Mouse (Mus musculus) gastrocnemius, postnatal 14 days (tissue): ENCODE data around the gene Dnajb8. TPM values are rescaled to one million over a fixed set of nuclear protein-coding genes. Genes with fewer than 3 reads are reported as not detected.

Experiments used
- DNase-seq: peaks from one replicate; pipeline ENCODE4 v3.0.0; 2021; ENCODE audit warnings: mixed read lengths
- intact Hi-C: fragments of 180-260 bp; cut with DNase I; formaldehyde crosslinking; loops from one replicate; pipeline ENCODE4 v1.15.1; 2025; ENCODE audit warnings: low total_unique reads
- total RNA-seq, 2 experiments: library from RNA; stranded (reverse); gene quantifications; 2 replicates each; pipeline ENCODE4 v1.2.3; 2021

Gene Dnajb8
- total RNA-seq, 2 experiments from 2014 or later: not detected

DNA sequence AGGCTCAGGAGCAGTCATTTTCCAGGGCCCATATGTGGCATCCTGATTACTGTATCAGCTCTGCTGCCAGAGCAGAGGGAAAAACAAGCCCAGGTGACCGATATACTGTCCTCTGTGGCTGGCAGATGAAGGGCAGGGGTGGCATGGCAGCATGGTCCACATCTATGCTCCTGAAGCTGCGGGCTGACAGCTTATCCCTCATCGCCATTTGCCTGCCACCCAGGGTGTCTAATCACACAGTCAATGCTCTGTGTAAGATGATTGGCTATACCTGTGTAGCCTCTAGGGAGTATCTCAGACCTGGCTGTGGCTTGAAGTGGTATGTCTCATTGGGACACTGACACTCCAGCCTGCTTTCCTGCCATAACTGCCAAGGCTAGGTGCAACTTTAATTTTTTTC is 44.0 kb downstream of the Dnajb8 start:
- intact Hi-C loops: no loop called here
- DNase-seq: no peak

GRCm38 (mm10) chr6:88267068-88267467 is 45.0 kb downstream of the Dnajb8 start:
- intact Hi-C loops: no loop called here
- no peak for DNase-seq

DNA sequence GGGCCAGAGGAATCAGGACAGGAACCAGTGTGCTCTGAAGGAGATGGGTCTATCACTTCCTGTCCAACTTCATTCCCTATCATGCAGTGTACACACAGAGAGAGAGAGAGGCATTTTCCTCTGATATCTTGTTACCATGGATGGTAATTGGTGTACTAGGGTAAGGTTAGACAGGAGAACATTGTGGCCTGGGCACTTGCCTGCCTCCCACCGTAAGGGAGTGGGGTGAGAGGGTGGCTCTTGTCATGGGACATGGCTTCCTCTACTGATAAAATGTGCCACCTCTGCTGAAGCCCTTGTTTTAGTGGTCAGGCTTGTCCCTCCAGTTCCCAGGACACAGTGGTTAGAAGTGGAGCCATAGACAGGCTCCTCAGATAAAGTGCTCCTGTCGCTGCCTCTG is 45.9 kb downstream of the Dnajb8 start:
- no peak for DNase-seq
- intact Hi-C loops: no loop called here

DNA sequence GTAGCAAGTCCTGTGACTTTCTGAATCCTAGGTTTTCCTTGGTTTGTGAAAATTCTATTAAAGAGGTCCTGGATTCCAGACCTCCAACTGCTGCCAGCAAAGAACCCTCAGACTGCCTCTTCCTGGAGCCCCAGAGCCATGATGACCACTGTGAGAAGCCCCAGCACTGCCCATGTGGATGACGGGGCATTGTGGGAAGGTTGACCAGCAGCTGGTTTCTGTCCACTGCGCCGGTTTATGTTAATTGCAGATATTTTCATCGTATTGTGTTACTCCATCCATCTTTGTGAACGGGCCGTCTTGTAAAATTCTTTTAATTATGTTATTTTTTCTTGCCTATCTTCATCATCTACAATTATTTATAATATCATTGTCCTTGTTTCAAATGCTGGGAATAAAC is 52.6 kb downstream of the Dnajb8 start:
- DNase-seq: no peak
- intact Hi-C loops: no loop called here

GRCm38 (mm10) chr6:88276221-88276620 is 54.2 kb downstream of the Dnajb8 start:
- no peak for DNase-seq
- intact Hi-C loops: no loop called here

DNA sequence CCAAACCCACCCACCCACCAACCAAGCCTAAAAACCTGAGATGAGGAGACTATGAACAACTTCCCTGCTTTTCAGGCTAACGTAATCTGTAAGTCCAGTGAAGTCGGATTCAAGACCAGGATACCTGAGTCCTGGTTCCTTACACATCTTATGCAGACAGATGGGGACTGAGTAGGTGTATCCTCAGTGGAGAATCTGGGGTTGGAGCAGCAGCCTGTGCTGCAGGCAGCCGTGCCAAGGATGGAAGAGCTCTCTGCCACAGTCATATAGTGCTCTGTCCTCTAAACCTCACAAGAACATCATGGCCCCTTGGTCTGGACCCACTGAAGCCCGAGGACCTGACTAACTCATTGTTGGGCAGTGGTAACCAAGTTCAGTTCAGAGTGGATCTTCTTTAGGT is 55.2 kb downstream of the Dnajb8 start:
- intact Hi-C loops: no loop called here
- no peak for DNase-seq

GRCm38 (mm10) chr6:88278141-88278540 is 56.1 kb downstream of the Dnajb8 start:
- DNase-seq: no peak
- intact Hi-C loops: no loop called here

DNA sequence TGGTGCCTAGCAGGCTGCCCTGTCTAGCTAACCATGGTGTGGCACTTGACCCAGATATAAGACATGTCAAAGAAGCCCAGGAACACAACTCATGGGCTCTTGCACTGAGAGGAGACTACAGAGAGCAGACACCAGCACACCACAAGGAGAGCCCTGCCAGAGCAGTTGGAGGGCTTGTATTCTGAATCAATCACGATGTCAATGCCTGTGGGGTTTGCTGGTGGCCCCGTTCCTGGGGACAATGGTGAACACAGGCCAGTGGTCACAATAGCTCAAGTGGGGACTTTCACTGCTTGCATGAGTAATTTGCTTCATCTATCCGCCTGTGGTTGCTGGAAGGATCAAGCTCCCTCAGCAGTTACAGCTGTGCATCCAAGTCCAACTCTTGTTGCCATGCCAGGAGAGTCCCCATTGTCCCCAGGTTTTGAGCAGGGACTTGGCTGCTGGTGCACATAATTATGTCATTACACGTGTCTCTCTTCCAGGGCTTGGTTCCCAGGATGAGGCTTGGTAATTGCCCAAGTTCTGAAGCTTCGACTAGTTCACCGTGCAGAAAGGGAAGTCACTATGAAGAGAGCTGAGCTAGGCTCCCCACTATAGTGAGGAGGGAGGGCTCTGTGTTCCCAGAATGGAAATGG is 68.2 kb downstream of the Dnajb8 start:
- DNase-seq: peak; percentile 67
- intact Hi-C loops: no loop called here

- DNase-seq: no peak
- intact Hi-C loops: no loop called here
Observed at GRCm38 (mm10) chr6:88292274-88292909, 70.3 kb downstream of the Dnajb8 start.

DNA sequence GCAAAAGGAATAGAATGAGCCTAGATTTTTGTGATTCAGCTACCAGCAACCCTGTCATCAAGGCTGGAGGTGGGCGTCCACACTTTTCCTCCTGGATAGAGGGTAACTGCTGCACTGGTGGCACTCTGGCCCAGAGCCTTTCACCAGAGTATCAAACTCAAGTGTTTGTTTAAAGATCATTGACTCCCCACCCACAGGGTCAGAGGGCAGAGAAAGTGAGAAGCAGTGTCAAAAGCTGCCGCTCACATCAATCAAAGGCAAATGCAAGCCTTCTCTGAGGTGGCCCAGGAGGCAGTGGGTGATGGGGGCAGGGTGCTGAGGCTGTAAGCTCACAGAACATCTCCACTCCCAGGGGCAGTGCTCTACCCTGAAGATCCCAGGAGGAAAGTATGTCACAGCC is 77.4 kb downstream of the Dnajb8 start:
- intact Hi-C loops: no loop called here
- no peak for DNase-seq

GRCm38 (mm10) chr6:88301234-88301633 is 79.2 kb downstream of the Dnajb8 start:
- no peak for DNase-seq
- intact Hi-C loops: no loop called here

Other genes starting within 250 kb of the Dnajb8 start
- 1 to 10 TPM; 7.4 to 7.8 TPM for gene H1fx, start 240.6 kb upstream of the Dnajb8 start, total RNA-seq
- gene Rab7, start 177.0 kb upstream of the Dnajb8 start, total RNA-seq: 100 to 1,000 TPM; 208 to 236 TPM
- 10 to 100 TPM; 65.9 to 75.8 TPM for gene Rpn1, start 137.8 kb upstream of the Dnajb8 start, total RNA-seq
- gene Gata2, start 28.4 kb upstream of the Dnajb8 start, total RNA-seq: 1 to 10 TPM; 5.4 to 7.4 TPM
- gene Eefsec, start 224.3 kb downstream of the Dnajb8 start, total RNA-seq: 1 to 10 TPM; 6.4 to 7.5 TPM
- gene Ruvbl1, start 243.1 kb downstream of the Dnajb8 start, total RNA-seq: 10 to 100 TPM; 23.3 to 26.5 TPM